Mouse (Mus musculus) megakaryocyte-erythroid progenitor cell, adult 5-6 weeks (primary cell): ENCODE results near the gene Gatd1. TPM values are rescaled to one million over a fixed set of nuclear protein-coding genes. Genes with fewer than 3 reads are reported as not detected.

Source experiments
- ATAC-seq: replicated peaks from 2 replicates; pipeline ENCODE4 v1.8.0; 2016; ENCODE audit warnings: mild to moderate bottlenecking, inconsistent platforms; ENCODE audit not compliant: severe bottlenecking, poor library complexity, low FRiP score, low TSS enrichment
- total RNA-seq, 2 experiments: library from RNA; stranded (forward) in 1 of 2; stranded (reverse) in 1 of 2; fragments of 200-1000, 215-1000 nt in 1 of 2; fragments of >200 nt in 1 of 2; fragmentation: Nextera tagmentation in 1 of 2; gene quantifications; 2 replicates each; pipeline ENCODE4 v1.2.3; 2014 to 2017

Gatd1 gene
- total RNA-seq, 2 experiments from 2014 or later, result 13.9 to 26.8 TPM

GRCm38 (mm10) chr7:141443081-141443821 lies 29.3 kb upstream of the Gatd1 start:
- ATAC-seq, result peak; percentile 48

- no peak for ATAC-seq
These were observed 28.3 kb upstream of the Gatd1 start for GRCm38 (mm10) chr7:141442199-141442598.

- no peak for ATAC-seq
These were observed 27.5 kb upstream of the Gatd1 start for GRCm38 (mm10) chr7:141441460-141441859.

GRCm38 (mm10) chr7:141440613-141441012 lies 26.7 kb upstream of the Gatd1 start:
- no peak for ATAC-seq

GRCm38 (mm10) chr7:141439811-141440210 lies 25.9 kb upstream of the Gatd1 start:
- ATAC-seq, result no peak

GRCm38 (mm10) chr7:141439140-141439679 lies 25.3 kb upstream of the Gatd1 start:
- ATAC-seq, result no peak

- ATAC-seq, result no peak
These were observed 24.4 kb upstream of the Gatd1 start for GRCm38 (mm10) chr7:141438201-141438968.

- peak; percentile 62 for ATAC-seq
These were observed 23.5 kb upstream of the Gatd1 start, which contains the start of gene Slc25a22 for GRCm38 (mm10) chr7:141437178-141438120. Gene Slc25a22, minus strand, starts transcription at chr7:141437892.

GRCm38 (mm10) chr7:141436523-141436892 lies 22.6 kb upstream of the Gatd1 start:
- no peak for ATAC-seq

- ATAC-seq, result no peak
These were observed 22.1 kb upstream of the Gatd1 start for GRCm38 (mm10) chr7:141435856-141436522.

- peak; percentile 72 for ATAC-seq
These were observed 21.4 kb upstream of the Gatd1 start for GRCm38 (mm10) chr7:141435129-141435855.

GRCm38 (mm10) chr7:141434464-141434863 lies 20.5 kb upstream of the Gatd1 start:
- ATAC-seq, result no peak

- no peak for ATAC-seq
These were observed 19.8 kb upstream of the Gatd1 start for GRCm38 (mm10) chr7:141433517-141434400.

GRCm38 (mm10) chr7:141432741-141433516 lies 19.0 kb upstream of the Gatd1 start:
- ATAC-seq, result no peak

GRCm38 (mm10) chr7:141432186-141432611 lies 18.3 kb upstream of the Gatd1 start:
- no peak for ATAC-seq

- ATAC-seq, result no peak
These were observed 17.7 kb upstream of the Gatd1 start for GRCm38 (mm10) chr7:141431434-141432185.
